Mouse (Mus musculus) layer of hippocampus, postnatal 36 days (tissue): ENCODE data around the gene Gpx8. TPM values are rescaled to one million over a fixed set of nuclear protein-coding genes. Genes with fewer than 3 reads are reported as not detected.

ENCODE experiments used
- DNase-seq, 2 experiments: peaks; one replicate each; pipeline ENCODE4 v3.0.0; 2022
- total RNA-seq, 2 experiments: library from RNA; stranded (reverse); gene quantifications; 2 replicates each; pipeline ENCODE4 v1.2.3; 2021

Gene Gpx8
- total RNA-seq = 10 to 100 TPM; 10.1 to 10.9 TPM

DNA sequence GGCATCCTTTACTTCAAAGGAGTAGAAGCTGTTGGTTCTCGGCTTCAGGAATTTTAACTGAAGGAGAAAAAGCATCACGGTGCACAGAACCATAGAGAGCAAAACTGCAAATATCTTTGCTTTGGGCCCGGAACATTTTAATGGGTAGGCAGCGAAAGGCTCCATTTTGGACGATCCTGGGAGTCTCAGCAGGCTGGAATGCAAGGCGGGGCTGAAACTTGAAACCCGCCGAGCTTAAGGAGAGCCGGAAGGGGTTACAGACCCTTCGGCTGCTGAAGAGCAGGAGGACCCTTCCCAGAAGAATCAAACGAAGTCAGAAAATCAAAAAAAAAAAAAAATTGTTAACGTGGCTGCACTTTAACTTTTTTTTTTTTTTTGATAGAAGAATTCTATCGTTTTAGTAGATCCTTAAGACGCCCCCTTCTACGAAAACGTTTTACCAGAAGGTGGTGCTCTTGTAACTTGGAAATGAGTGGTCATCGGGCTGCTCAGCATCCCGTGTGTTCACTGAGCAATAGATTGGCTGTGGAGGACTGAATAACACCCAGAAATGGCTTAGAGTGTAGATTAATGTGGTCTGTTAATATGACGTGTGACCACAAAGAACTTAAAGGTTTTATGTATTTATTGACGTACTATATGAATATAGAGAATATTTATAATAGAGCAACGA lies at the start of gene Gpx8:
Gene Gpx8 (minus strand): TSS at position 200 of the 673 bp plus-strand sequence.
- no peak for DNase-seq

- no peak for DNase-seq
These were observed 48.4 kb upstream of the Gpx8 start for GRCm38 (mm10) chr13:113094618-113095017.

DNA sequence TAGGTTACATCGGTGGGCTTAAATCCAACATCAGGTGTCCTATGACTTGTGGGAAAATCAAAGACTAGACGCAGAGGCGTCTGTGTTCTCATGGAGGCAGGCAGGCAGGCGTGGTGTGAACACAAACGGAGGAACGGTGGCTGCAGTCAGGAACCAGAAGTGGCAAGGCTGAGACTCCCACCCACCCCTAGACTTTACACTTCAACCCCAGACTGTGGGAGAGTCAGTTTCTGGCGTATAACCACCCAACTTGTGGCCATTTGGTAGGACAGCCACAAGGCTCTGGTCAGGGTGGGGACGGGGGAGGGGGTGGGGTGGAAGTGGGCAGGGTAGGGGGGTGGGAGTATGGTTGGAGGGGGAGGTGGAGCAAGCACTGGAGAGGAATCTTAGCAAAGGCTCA lies 44.3 kb upstream of the Gpx8 start:
- DNase-seq = no peak

- DNase-seq = no peak
These were observed 41.2 kb upstream of the Gpx8 start for GRCm38 (mm10) chr13:113087226-113088017.

DNA sequence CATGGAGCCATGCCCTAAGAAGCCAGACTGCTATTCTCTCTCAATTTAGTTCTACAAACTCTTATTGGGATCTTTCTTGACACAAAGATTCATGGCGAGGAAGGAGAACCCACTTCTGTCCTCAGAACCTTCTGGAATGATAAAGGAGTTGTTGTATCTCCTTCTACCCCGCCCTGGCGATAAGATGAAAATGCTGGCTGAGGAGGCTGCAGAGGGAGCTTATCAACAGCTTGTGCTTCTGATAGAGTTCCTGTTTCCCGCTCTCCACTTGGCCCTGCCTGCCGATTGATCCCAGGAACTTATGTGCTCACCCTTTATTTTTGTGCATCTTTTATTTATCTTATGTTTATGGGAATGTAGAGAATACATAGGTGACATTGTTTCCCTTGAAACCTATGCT lies 38.5 kb upstream of the Gpx8 start:
- no peak for DNase-seq

- DNase-seq = no peak
These were observed 35.9 kb upstream of the Gpx8 start for GRCm38 (mm10) chr13:113082101-113082500.

DNA sequence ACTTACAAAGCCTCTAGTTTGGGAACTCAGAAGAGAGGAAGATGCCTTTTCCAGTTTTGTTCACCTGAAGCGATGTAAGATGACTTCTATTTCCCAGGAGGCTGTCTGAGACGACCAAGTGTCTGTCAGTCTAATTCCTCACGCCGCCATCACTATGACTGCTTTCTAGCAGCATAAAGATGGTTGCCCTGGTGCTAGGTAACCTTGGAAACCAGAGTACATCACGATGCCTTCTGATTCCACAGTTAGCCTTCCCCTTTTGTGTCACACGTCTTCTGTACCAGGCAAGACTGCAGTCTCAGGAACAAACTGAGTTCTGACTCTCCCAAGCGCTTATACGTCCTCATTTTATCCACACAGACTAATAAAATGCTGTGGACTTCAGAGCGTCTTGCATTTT lies 32.8 kb upstream of the Gpx8 start:
- DNase-seq = no peak

DNA sequence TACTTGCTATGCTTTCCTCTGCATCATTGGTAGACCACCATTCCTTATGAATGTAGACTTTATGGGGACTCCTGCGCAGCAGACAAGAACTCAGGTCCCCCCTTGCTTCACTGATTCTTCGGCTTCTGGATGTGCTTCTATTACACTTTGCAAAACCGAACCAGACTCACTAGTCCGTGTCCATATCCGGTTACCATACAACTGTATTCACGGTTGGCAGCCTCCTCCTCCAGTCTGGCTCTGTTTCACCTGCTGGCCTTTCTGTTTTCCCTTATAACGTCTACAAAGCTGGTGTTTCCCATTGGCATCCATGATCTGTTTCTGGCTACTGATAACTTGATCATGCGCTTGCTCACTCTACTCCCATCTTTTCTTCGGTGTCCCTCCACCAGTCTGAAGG lies 18.3 kb upstream of the Gpx8 start:
- no peak for DNase-seq

GRCm38 (mm10) chr13:113061746-113062145 lies 15.5 kb upstream of the Gpx8 start:
- DNase-seq = no peak

DNA sequence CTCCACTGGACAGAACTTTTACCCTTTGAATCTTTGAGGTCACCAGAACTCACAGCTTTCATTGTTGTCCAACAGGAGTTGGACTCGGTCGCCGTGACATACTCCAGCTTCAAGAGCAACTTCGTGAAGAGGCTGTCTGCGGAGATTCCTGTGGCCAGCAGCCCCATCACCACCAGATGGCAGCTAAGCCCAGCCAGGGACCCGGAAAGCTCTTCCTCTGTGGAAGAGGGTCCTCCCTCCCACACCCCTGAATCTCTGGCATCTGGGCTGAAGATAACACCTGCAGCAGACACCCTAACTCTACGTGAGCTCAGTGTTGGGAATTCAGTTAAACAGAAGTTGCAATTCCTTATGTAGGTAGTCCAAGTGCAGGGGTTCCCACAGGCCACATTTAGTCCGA lies 9.6 kb upstream of the Gpx8 start:
- DNase-seq = no peak

- DNase-seq = no peak
These were observed 8.0 kb upstream of the Gpx8 start for GRCm38 (mm10) chr13:113054230-113054629.

DNA sequence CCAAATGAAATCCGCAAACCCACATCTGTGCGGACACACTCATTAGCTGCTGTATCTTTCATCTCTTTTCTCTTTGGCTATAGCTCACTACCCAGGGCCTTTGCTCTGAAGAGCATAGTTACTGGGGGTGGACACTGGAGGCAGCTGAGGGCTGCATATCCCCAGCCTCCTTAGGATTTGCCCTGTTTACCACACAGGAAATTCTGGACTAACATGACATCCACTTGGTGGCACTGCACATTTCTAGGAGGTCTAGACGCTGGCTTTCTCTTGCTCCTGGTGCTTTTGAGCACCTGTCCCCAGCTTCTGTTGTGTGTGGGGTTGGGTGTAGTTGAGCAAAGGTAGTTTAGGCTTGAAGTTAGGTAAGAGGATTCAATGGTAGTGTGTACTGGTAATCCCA lies 1.4 kb upstream of the Gpx8 start:
- no peak for DNase-seq

GRCm38 (mm10) chr13:113047018-113047417 lies 808 bp upstream of the Gpx8 start:
- DNase-seq = no peak

- DNase-seq = no peak
These were observed 626 bp downstream of the Gpx8 start for GRCm38 (mm10) chr13:113045458-113046110.

GRCm38 (mm10) chr13:113044876-113045275 lies 1.3 kb downstream of the Gpx8 start:
- DNase-seq = no peak

- DNase-seq = peak; percentile 42 to 61
These were observed 10.4 kb downstream of the Gpx8 start for GRCm38 (mm10) chr13:113035852-113036251.

DNA sequence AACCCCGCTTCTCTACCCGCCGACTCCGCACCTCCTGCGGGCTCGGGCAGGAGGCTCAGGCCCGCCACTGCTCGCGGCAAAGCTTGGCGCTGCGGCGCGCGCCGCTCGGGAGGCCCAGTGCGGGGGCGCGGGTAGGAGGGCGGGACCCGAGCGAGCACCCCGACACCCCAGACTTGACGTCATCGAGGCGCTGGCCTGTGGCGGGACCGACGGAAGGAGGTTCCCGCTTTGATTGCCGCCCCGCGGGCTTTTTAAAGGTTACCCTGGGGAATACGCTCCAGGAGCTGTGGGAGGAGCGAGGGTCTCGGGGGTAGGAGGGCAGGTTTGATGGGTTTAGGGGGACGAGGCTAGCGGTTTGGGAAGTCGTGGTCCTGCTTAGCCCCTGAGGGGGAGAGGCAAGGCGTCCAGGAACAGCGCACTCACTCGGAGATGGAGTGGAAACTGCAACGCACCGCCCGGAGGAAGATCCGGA lies 11.2 kb downstream of the Gpx8 start, which contains the start of gene Cdc20b:
Gene Cdc20b (plus strand): TSS at position 162 of the 472 bp plus-strand sequence.
- peak; percentile 23 to 36 for DNase-seq

GRCm38 (mm10) chr13:113034271-113034886 lies 11.8 kb downstream of the Gpx8 start:
- DNase-seq = no peak

DNA sequence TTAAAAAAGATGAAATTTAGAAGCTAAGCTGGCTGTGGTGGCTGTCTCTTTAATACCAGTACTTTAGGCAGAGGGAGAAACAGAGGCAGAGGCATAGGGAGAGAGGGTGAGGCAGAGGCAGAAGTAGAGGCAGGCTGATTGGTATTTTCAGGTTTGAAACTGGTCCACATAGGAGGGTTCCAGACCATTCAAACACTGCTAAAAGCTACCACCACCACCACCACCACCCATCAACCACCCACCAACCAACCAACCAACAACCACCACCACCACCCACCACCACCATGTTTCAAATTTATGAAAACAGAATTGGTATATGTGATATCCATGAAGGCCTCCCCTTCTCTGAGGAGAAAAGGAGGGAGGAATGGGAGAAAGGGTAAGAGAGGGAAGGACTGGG lies 13.4 kb downstream of the Gpx8 start:
- no peak for DNase-seq

- DNase-seq = peak in 1 of 2 experiments; percentile 49
These were observed 14.2 kb downstream of the Gpx8 start for GRCm38 (mm10) chr13:113031792-113032571.

GRCm38 (mm10) chr13:113031351-113031750 lies 14.9 kb downstream of the Gpx8 start:
- DNase-seq = no peak
